Mouse (Mus musculus) neural tube, embryonic 14.5 days (tissue): ENCODE results near the gene Cgnl1. TPM values are rescaled to one million over a fixed set of nuclear protein-coding genes. Genes with fewer than 3 reads are reported as not detected.

Experiments
- ATAC-seq: fragments of 200-750 bp; cut with Nextera tagmentation; 2 replicates; pipeline ENCODE4 v1.8.0; 2017; ENCODE audit warnings: low read depth, mild to moderate bottlenecking, moderate TSS enrichment, moderate library complexity
- H3K27ac ChIP-seq: fragments of 300-500 bp; sonication (generic); 2 replicates; pipeline ENCODE4 v1.5.1; 2014; ENCODE audit warnings: low read depth, mild to moderate bottlenecking, control low read depth, low read length, moderate library complexity, mixed read lengths
- H3K27me3 ChIP-seq: fragments of 300-500 bp; sonication (generic); 2 replicates; pipeline ENCODE4 v1.6.1; 2014; ENCODE audit warnings: low read length; ENCODE audit not compliant: control insufficient read depth, insufficient read depth
- H3K36me3 ChIP-seq: fragments of 300-500 bp; sonication (generic); 2 replicates; pipeline ENCODE4 v1.6.1; 2014; ENCODE audit warnings: low read length, mixed read lengths; ENCODE audit not compliant: control insufficient read depth, insufficient read depth
- H3K4me1 ChIP-seq: fragments of 300-500 bp; sonication (generic); 2 replicates; pipeline ENCODE4 v1.6.1; 2014; ENCODE audit warnings: low read length; ENCODE audit not compliant: control insufficient read depth, insufficient read depth
- H3K4me2 ChIP-seq: fragments of 300-500 bp; sonication (generic); 2 replicates; pipeline ENCODE4 v1.6.1; 2014; ENCODE audit warnings: mild to moderate bottlenecking, low read depth, low read length, control low read depth
- H3K4me3 ChIP-seq: fragments of 300-500 bp; sonication (generic); 2 replicates; pipeline ENCODE4 v1.5.1; 2014; ENCODE audit warnings: low read depth, low read length, control low read depth, mixed read lengths
- H3K9ac ChIP-seq: fragments of 300-500 bp; sonication (generic); replicated peaks from 2 replicates; pipeline ENCODE4 v1.6.1; 2014; ENCODE audit warnings: low read depth, mild to moderate bottlenecking, control low read depth, low read length, mixed read lengths
- H3K9me3 ChIP-seq: fragments of 300-500 bp; sonication (generic); 2 replicates; pipeline ENCODE4 v1.6.1; 2016; ENCODE audit warnings: low read length; ENCODE audit not compliant: control insufficient read depth
- WGBS: fragments of 180-500 bp; shearing (Covaris S2); extraction: QIAGEN DNeasy Blood & Tissue Kit; methylation state at CpG from one replicate; pipeline ENCODE4 v1.1.7; 2014; 5-methylcytosine and 5-hydroxymethylcytosine counted together
- polyA plus RNA-seq: library from polyadenylated mRNA; unstranded; fragments of >200 nt; fragmentation: Nextera tagmentation; extraction: Ambion mirVana; gene quantifications from 2 replicates; pipeline ENCODE4 v1.2.1, GENCODE M21; 2014

The Cgnl1 gene
- polyA plus RNA-seq, 1 experiment from 2014 or later = 2.5 TPM

DNA sequence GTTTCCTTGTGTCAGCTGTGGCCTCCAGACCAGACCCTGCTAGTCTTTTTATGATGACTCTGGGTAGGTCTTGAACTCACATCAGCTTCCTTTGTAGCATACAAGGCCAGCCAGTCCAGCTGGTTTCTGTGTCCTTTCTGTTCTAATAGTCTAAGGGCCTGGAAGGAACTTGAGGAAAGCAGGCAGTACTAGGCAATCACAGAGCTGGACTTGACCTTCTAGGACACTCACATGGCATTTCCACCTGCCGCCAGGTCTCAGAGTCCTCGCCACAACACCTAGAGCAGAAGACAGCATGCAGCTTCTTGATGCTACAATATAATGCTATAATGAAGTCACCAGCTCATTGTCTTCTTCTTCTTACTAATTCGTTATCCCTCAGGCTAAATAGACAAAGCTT lies 106.5 kb downstream of the Cgnl1 start:
- Histone ChIP-seq H3K27ac (no peak overlapping the region), H3K4me2 (no peak overlapping the region), H3K36me3 (no peaks in the 10 kb centered on the region), H3K27me3 (no peaks in the 10 kb centered on the region), H3K4me1 (no peaks in the 10 kb centered on the region), H3K4me3 (no peak overlapping the region), H3K9me3 (no peaks in the 10 kb centered on the region), H3K9ac (no peak overlapping the region)
- no peak for ATAC-seq
- 96% methylated on average over 3 of the region's 3 CpGs for WGBS

DNA sequence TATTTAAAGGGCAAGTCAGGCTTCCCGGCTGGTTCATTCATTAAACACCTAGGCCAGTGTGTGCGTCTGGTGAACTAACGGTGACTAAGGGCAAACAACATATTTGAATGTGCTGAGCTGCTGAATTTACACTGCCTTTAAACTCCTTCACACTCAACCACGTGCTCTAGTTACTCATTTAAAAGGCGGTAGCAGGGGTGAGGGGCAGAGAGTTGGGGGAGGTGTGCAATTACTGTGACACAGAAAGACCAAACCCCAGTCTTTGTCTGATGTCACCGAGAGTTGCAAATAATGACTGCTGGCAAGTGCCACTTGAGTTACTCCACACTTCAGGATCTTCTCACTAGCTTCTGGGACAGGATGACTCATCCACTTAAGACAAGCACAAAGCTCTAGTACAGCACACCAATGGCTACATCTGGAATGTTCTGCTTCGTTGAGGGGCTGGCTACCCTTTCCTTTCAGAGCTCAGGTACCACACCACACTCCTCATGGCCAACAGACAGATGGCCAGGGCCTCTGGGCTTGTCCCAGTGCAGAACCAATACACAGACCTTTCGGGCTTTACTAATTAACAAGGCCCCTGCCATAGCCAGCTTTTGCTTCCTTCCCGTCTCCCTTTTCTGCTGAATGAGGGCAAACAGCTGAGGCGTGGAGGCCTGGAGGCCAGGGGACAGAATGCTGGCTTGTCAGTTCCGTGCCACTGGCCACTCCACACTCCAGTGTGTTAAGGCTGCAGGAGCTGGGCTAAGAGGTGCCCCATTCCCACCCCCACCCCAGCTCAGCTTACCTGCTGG lies 107.8 kb downstream of the Cgnl1 start:
- no peak overlapping the region for H3K9ac ChIP-seq
- ATAC-seq = no peak
- H3K27ac ChIP-seq = no peak overlapping the region
- no peak overlapping the region for H3K4me2 ChIP-seq
- 68% methylated on average over 11 of the region's 11 CpGs for WGBS
- no peaks in the 10 kb centered on the region for H3K27me3 ChIP-seq
- H3K9me3 ChIP-seq = no peaks in the 10 kb centered on the region
- no peak overlapping the region for H3K4me3 ChIP-seq
- H3K4me1 ChIP-seq = no peaks in the 10 kb centered on the region
- no peaks in the 10 kb centered on the region for H3K36me3 ChIP-seq

DNA sequence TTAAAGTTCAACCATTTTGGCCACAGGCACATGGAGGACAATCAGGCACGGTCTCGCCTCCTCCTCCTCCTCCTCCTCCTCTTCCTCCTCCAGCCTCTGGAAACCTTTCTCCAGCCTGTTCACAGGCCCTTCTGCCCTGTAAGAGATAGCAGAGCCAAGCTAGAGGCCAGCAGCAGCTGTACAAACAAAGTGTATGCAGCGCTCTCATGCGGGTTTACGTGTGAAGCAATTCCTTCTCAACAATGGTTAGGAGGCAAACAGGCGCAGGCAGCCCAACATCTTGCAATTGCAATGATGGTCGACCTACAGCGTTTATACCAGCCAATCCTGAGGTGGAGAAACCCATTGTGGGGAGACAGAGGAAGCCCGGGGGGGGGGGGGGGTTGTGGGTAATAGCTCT lies 110.9 kb downstream of the Cgnl1 start:
- no peak overlapping the region for H3K4me3 ChIP-seq
- H3K4me2 ChIP-seq = no peak overlapping the region
- H3K9ac ChIP-seq = no peak overlapping the region
- no peaks in the 10 kb centered on the region for H3K9me3 ChIP-seq
- WGBS = 52% methylated on average over 9 of the region's 9 CpGs
- no peaks in the 10 kb centered on the region for H3K27me3 ChIP-seq
- no peak for ATAC-seq
- no peak overlapping the region for H3K27ac ChIP-seq
- no peaks in the 10 kb centered on the region for H3K4me1 ChIP-seq
- no peaks in the 10 kb centered on the region for H3K36me3 ChIP-seq

DNA sequence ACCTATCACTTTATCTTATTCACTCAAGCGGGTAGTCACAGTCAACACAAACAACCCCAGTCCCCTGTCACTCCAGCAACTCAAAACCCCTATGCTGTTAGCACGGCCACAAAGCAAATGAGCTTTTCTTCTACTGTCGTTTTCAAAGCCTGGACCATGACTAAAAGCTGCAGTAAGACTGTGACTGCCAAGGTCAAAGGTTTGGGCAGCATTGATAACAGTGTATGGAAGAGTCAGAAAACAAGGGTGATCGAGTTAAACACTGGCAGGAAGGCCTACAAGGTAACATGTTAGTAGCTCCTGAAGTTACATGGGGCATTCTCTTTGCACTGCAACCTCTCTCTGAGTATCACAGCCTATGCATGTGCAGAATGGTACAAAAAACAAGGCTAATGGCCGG lies 111.7 kb downstream of the Cgnl1 start:
- Histone ChIP-seq H3K4me2 (no peak overlapping the region), H3K27ac (no peak overlapping the region), H3K4me3 (no peak overlapping the region), H3K27me3 (no peaks in the 10 kb centered on the region), H3K36me3 (no peaks in the 10 kb centered on the region), H3K9me3 (no peaks in the 10 kb centered on the region), H3K4me1 (no peaks in the 10 kb centered on the region), H3K9ac (no peak overlapping the region)
- ATAC-seq = no peak
- WGBS = 48% methylated on average over 5 of the region's 5 CpGs

DNA sequence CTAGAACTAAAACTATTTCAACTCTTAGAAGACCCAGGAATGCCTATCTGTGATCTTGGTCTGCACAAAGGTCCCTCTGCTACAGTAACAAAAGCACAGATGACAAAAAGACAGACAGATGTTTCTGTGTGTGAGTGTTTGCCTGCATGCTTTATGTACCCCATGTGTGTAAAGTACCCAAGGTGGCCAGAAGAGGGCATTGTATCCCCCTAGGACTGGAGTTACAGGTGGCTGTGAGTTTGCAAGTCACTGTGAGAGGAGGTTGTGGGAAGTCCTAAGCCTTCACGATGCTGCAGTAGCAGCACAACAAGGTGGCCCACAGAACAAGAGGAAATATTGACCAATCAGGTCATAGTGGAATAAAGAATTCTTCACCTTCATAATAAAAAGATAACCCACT lies 114.2 kb downstream of the Cgnl1 start:
- Histone ChIP-seq H3K9me3 (no peaks in the 10 kb centered on the region), H3K4me1 (no peaks in the 10 kb centered on the region), H3K4me3 (no peak overlapping the region), H3K27ac (no peak overlapping the region), H3K9ac (no peak overlapping the region), H3K27me3 (no peaks in the 10 kb centered on the region), H3K4me2 (no peak overlapping the region), H3K36me3 (no peaks in the 10 kb centered on the region)
- ATAC-seq = no peak
- 96% methylated on average over 1 of the region's 1 CpGs for WGBS

DNA sequence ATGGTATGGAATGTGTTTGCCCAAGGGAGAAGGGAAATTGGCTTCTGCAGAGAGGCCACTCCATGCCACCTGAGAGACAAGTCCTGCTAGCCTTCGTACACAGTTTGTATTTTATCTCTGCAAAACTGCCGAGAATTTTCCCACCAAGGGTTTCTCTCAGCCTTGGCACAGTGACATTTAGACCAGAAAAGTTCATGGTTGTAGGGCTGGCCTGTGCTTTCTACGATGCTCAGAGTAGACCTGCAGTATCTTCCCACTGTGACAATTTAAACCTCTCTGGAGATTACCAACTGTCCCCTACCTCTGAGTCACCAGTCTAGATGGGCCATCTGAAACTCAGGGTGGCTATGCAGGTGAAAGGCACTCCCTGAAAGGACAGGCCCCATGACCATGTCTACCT lies 116.5 kb downstream of the Cgnl1 start:
- WGBS = 81% methylated on average over 3 of the region's 3 CpGs
- Histone ChIP-seq H3K27me3 (no peaks in the 10 kb centered on the region), H3K4me2 (no peak overlapping the region), H3K4me3 (no peak overlapping the region), H3K4me1 (no peaks in the 10 kb centered on the region), H3K9me3 (no peaks in the 10 kb centered on the region), H3K27ac (no peak overlapping the region), H3K9ac (no peak overlapping the region), H3K36me3 (no peaks in the 10 kb centered on the region)
- ATAC-seq = no peak

DNA sequence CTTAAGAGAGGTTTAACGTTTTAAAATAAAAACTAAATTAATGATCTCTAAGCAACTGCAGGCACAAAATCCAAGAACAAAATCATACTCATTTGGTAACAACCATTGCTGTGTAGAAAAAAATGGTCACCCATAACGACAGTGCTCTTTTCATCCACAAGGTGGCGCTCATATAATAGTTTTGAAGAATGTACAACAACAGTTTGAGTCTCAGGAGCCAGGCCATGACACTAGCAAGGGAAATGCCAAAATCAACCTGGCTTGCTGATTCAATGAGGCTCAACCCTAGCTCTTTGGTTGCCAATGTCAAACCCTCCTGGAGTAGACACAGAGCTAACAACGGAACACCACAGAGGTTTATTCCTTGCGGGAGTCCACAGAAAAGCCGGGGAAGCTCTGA lies 125.3 kb downstream of the Cgnl1 start:
- H3K36me3 ChIP-seq = no peaks in the 10 kb centered on the region
- no peak overlapping the region for H3K4me3 ChIP-seq
- no peaks in the 10 kb centered on the region for H3K9me3 ChIP-seq
- H3K4me1 ChIP-seq = no peaks in the 10 kb centered on the region
- no peaks in the 10 kb centered on the region for H3K27me3 ChIP-seq
- no peak overlapping the region for H3K4me2 ChIP-seq
- no peak overlapping the region for H3K27ac ChIP-seq
- peak; percentile 49; the same call in 1 of the 2 replicates for ATAC-seq
- WGBS = 34% methylated on average over 6 of the region's 6 CpGs
- H3K9ac ChIP-seq = no peak overlapping the region

DNA sequence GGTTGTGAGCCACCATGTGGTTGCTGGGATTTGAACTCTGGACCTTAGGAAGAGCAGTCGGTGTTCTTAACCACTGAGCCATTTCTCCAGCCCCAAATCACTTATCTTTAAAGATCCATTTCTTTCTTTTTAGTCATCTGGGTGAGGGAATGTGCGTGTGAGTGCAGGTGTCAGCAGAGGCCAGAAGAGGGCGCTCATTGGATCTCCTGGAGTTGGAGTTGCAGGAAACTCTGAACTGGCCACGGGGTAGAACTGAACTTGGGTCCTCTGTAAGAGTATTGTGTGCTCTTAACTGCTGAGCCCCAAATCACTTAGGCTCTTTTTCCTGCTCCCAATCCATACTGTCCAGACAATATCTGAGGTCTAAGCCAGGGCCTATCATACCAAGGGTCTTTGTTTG lies 127.8 kb downstream of the Cgnl1 start:
- no peak overlapping the region for H3K9ac ChIP-seq
- H3K36me3 ChIP-seq = no peaks in the 10 kb centered on the region
- no peak overlapping the region for H3K4me2 ChIP-seq
- no peak overlapping the region for H3K4me3 ChIP-seq
- H3K27ac ChIP-seq = no peak overlapping the region
- H3K9me3 ChIP-seq = no peaks in the 10 kb centered on the region
- 96% methylated on average over 4 of the region's 4 CpGs for WGBS
- H3K27me3 ChIP-seq = no peaks in the 10 kb centered on the region
- no peaks in the 10 kb centered on the region for H3K4me1 ChIP-seq
- ATAC-seq = no peak

DNA sequence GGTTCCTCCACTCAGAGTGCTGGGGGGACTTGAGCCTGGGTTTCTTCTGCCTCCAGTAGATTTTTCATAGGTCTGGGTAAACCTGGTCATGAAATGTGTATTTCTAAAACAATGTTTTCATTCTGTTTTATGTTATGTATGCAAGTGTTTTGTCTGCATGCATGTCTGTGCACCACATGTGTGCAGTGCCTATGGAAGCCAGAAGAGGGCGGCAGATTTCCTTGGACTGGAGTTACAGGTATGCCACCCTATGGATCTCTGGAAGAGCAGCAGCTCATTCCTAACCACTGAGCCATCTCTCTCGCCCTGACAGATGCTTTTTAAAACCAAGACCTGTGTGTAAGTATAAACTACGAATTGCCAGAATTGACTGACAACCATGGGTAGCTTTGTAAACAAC lies 129.1 kb downstream of the Cgnl1 start:
- Histone ChIP-seq H3K9me3 (no peaks in the 10 kb centered on the region), H3K27ac (no peak overlapping the region), H3K36me3 (no peaks in the 10 kb centered on the region), H3K4me1 (no peaks in the 10 kb centered on the region), H3K9ac (no peak overlapping the region), H3K4me3 (no peak overlapping the region), H3K27me3 (no peaks in the 10 kb centered on the region), H3K4me2 (no peak overlapping the region)
- 96% methylated on average over 3 of the region's 3 CpGs for WGBS
- ATAC-seq = no peak
